Mouse (Mus musculus) midbrain, embryonic 10.5 days (tissue): ENCODE results near the gene Lrfn1. TPM values are rescaled to one million over a fixed set of nuclear protein-coding genes. Genes with fewer than 3 reads are reported as not detected.

Experiments
- DNase-seq: peaks from one replicate; pipeline ENCODE4 v3.0.0-alpha.2; 2017; ENCODE audit warnings: low spot score
- H3K27ac ChIP-seq: fragments of 300-500 bp; sonication (generic); replicated peaks from 2 replicates; pipeline ENCODE4 v1.5.1; 2016; ENCODE audit warnings: mild to moderate bottlenecking
- H3K27me3 ChIP-seq: fragments of 300-500 bp; sonication (generic); 2 replicates; pipeline ENCODE4 v1.6.1; 2016; ENCODE audit warnings: low read depth, mild to moderate bottlenecking; ENCODE audit not compliant: poor library complexity, severe bottlenecking
- H3K36me3 ChIP-seq: fragments of 300-500 bp; sonication (generic); 2 replicates; pipeline ENCODE4 v1.6.1; 2016; ENCODE audit warnings: mild to moderate bottlenecking, moderate library complexity
- H3K4me1 ChIP-seq: fragments of 300-500 bp; sonication (generic); 2 replicates; pipeline ENCODE4 v1.6.1; 2016
- H3K4me3 ChIP-seq: fragments of 300-500 bp; sonication (generic); 2 replicates; pipeline ENCODE4 v1.5.1; 2016; ENCODE audit warnings: mild to moderate bottlenecking, moderate library complexity
- H3K9me3 ChIP-seq: fragments of 300-500 bp; sonication (generic); replicated peaks from 2 replicates; pipeline ENCODE4 v1.6.1; 2016; ENCODE audit warnings: mild to moderate bottlenecking
- WGBS: fragments of 180-500 bp; shearing (Covaris S2); methylation state at CpG from one replicate; pipeline ENCODE4 v1.1.7; 2016; 5-methylcytosine and 5-hydroxymethylcytosine counted together
- polyA plus RNA-seq: library from polyadenylated mRNA; unstranded; fragments of >200 nt; fragmentation: Nextera tagmentation; extraction: Ambion mirVana; gene quantifications from 2 replicates; pipeline ENCODE4 v1.2.1, GENCODE M21; 2016

Lrfn1 gene
- 3.6 and 3.7 TPM in 2 replicates for polyA plus RNA-seq

DNA sequence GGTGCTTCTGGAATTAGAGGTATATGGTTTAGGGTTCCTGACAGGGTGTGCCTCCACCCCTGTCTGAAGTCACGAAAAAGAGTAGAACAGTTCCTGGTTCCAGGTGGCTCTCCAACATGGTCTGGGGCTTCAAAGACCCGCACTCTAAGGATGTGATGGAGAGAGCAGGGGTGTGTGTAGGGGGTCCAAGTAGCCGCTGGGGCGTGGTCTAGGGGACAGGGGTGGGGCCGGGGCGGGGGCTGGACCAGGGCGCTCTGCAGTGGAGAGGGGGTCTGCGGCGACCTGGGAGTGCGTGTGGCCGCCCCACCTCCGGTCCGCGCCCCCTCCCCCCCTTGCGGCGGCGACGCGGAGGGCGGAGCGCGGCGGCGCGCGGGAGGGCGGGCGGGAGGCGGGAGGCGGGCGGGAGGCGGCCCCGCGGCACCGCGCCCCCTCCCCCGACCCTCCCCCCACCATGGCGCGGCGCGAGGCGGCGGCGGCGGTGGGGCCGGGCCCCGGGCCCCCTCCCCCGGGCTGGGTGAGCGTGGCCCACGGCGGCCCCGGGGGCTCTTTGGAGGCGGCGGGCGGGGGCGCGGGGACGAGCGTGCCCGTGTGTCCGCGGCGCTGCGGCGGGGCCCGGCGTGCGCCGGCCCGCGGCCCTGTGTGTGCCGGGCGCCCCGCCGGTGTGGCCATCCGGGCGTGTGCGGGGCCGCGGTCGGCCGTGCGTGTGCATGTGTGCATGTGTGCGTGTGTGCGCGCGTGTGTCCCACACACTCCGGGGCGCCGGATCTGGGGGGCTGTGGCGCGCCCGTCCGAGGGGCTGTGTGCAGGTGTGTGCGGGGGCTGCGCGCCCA, at the start of gene Lrfn1:
Lrfn1 (plus strand) TSS at position 450 of the 830 bp plus-strand sequence.
- Histone ChIP-seq H3K27ac (peak within 1 kb of the TSS; percentile 89), H3K27me3 (no peaks in the 10 kb centered on the region), H3K4me3 (peak within 1 kb of the TSS; percentile 95), H3K4me1 (peaks cover 33% of the 10 kb centered on the region), H3K9me3 (no peaks in the 10 kb centered on the region), H3K36me3 (peaks cover 26% of the 10 kb centered on the region)
- 6% methylated on average over 55 of the region's 97 CpGs for WGBS
- DNase-seq = peak; percentile 53

DNA sequence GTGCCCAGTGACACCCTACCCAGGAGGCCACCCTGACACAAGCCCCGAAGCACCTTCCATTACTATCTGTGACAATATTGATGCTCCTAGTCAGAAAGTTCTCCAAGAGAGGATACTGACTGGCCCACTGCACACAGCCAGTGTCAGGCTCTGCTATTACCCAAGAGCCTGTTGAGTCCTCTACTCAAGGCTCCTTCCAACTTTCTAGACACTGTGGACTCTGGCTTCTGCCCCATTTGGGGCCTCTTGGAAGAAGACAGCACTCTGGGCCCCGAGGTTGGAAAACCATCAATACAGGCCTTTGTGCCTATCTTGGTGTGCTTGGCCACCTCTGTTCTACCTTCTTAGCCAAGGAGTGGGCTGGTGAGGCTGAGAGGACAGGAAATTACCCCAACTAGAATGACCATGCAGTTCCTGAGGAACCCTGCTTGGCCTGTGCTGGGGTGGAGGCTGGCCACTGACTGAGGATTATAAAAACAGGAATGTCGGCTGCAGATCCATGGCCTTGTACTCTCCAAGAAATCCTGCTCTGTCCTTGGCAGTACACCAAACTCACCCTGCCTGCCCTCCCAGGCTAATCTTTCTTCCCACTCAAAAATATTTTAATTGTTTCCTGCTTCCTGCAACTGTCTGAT, 40.8 kb upstream of the Lrfn1 start:
- Histone ChIP-seq H3K4me3 (no peak overlapping the region), H3K27ac (no peak overlapping the region), H3K27me3 (no peaks in the 10 kb centered on the region), H3K4me1 (no peaks in the 10 kb centered on the region), H3K36me3 (peaks cover 99% of the 10 kb centered on the region), H3K9me3 (no peaks in the 10 kb centered on the region)
- DNase-seq = no peak
- WGBS = 92% methylated on average over 3 of the region's 3 CpGs

DNA sequence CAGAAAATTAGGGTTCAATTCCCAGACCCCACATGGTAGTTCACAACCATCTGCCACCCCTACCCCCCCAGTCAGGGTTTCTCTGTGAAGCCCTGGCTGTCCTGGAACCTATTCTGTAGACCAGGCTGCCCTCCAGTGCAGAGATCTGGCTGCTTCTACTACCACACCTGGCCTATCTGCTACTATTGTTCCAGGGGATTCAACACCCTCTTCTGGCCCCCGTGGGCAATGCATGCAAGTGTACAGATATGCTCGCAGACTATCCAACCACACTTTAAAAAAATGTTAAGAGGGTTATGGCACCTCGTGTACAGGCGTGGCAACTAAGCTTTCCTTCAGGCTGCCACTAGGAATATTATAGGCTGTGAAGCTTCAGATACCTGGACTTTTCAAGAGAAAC, 39.0 kb upstream of the Lrfn1 start:
- Histone ChIP-seq H3K9me3 (no peaks in the 10 kb centered on the region), H3K4me3 (no peak overlapping the region), H3K27me3 (no peaks in the 10 kb centered on the region), H3K27ac (no peak overlapping the region), H3K4me1 (no peaks in the 10 kb centered on the region), H3K36me3 (peaks cover 99% of the 10 kb centered on the region)
- 92% methylated on average over 4 of the region's 4 CpGs for WGBS
- DNase-seq = no peak

DNA sequence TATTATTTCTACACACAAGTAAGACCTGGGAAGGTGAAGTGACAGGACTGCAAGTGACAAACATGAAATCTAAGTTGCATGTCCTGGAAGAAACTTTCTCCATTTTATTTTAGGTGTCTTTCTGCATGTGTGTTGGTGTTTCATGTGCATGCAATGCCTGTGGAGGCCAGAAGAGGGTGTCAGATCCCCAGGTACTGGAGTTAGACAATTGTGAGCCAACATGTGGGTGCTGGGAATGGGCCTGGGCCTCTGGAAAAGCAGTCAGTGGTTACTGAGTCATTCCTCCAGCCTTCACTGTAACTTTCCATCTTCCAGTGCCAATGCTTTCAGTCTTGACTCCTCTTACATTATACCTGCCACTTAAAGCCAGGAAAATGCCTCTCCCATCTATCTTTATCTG, 34.4 kb upstream of the Lrfn1 start:
- H3K4me1 ChIP-seq = no peaks in the 10 kb centered on the region
- no peak overlapping the region for H3K27ac ChIP-seq
- no peaks in the 10 kb centered on the region for H3K9me3 ChIP-seq
- no peaks in the 10 kb centered on the region for H3K27me3 ChIP-seq
- no peak for DNase-seq
- peaks cover 100% of the 10 kb centered on the region for H3K36me3 ChIP-seq
- H3K4me3 ChIP-seq = no peak overlapping the region

DNA sequence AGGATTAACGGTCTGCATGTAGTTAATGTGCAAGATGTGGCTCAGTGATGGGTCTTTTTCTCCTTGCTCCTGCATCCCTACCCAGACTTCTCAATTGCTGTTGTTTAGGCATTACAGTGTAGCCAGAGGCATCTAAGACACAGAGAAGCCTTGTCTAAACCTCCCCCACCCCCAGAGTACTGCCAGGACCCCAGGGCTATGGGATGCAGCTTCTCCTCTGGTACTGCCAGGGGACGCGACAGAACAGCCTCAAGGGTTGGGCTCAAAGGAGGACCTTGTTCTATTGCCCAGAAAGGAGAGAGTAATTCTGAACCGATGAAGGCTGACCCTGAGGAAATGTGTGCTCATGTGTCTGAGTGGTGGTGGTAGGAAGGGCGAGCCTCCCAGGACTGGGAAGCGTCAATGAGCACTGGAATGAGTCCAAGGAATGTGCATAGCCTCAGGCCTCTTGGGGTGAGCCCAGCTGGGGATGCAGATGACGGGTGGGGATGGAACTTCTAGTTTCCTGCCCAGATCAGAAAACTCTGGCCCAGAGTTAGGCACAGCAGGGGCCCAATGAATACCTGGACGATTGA, 33.6 kb upstream of the Lrfn1 start:
- H3K4me3 ChIP-seq = no peak overlapping the region
- WGBS = 91% methylated on average over 8 of the region's 8 CpGs
- H3K27ac ChIP-seq = no peak overlapping the region
- no peak for DNase-seq
- no peaks in the 10 kb centered on the region for H3K27me3 ChIP-seq
- peaks cover 100% of the 10 kb centered on the region for H3K36me3 ChIP-seq
- H3K9me3 ChIP-seq = no peaks in the 10 kb centered on the region
- H3K4me1 ChIP-seq = no peaks in the 10 kb centered on the region

DNA sequence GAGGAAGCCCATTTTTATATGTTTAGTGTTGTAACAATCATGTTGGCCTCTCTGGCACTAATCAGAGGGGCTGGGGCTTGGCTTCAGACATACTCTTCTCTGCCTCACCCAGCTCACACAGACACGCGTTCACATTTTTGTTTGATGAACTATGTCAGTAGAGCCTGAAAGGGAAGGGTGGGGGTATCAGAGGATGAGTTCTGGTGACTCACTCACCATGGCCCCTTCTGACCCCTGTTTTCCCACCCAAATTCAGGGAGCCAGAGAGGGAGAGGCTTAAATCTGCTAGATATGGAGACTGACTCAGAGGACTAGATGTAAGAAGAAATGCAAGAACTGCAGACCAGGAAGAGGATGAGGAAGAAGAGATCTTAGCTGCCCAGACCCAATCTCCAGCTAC, 32.4 kb upstream of the Lrfn1 start:
- Histone ChIP-seq H3K4me3 (no peak overlapping the region), H3K36me3 (peaks cover 100% of the 10 kb centered on the region), H3K27me3 (no peaks in the 10 kb centered on the region), H3K4me1 (no peaks in the 10 kb centered on the region), H3K9me3 (no peaks in the 10 kb centered on the region), H3K27ac (no peak overlapping the region)
- no peak for DNase-seq
- WGBS = 99% methylated on average over 2 of the region's 2 CpGs

DNA sequence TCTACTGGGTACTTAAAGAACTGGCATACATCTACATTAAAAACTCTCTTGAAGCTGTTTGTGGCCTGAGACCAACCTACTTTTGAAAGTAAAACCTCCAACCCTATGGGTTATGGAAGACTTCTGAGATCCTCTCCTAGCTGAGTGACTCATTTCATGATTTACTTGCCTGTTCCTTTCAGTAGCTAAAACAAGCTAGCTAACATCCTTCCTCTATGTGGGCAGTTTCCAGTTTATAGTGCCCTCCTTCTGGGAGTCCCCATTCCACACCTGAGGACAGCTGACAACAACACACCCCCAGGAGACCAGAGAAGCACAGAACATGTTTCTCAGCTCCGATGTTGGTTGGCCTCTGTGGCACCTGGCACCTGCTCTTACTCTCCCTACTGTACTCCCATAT, 28.8 kb upstream of the Lrfn1 start:
- Histone ChIP-seq H3K27ac (no peak overlapping the region), H3K36me3 (peaks cover 94% of the 10 kb centered on the region), H3K4me3 (no peak overlapping the region), H3K4me1 (no peaks in the 10 kb centered on the region), H3K9me3 (no peaks in the 10 kb centered on the region), H3K27me3 (no peaks in the 10 kb centered on the region)
- DNase-seq = no peak
- 93% methylated on average over 1 of the region's 1 CpGs for WGBS

DNA sequence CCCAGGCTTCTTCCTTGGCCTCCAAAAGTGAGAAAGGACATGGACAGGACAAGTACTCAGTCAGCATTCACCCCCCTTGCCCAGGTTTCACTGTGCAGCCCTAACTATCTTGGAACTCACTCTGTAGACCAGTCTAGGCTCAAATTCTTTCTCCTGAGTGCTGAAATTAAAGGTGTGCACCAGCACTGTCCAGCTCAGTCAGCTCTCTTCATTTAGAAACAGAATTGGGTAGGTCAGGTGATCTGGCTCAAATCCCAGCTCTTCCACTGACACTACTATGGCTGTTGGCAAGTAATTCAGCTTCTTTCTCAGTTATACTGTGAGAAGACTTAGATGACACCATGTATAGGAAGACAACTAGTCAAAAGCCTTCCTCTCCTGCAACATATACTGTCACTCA, 24.0 kb upstream of the Lrfn1 start:
- no peak for DNase-seq

DNA sequence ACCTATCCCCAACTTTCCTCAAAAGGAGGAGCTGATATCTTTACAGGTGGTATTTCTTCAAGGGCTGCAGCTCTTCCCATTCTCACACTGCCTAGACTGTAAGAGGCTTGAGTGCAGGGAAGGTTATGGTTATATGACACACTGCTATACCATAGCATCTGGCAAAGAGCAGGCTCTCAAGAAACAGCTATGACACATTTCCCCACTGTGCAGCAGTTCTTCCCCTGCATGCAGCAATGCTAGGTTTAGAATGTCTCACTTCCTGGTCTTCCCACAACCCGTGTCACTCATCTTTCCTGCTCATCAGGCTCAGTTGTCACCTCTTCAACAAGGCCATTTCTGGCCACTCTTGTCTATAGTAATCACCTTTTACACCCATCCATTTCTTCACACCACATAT, 21.3 kb upstream of the Lrfn1 start:
- no peak overlapping the region for H3K27ac ChIP-seq
- H3K36me3 ChIP-seq = peaks cover 69% of the 10 kb centered on the region
- H3K9me3 ChIP-seq = no peaks in the 10 kb centered on the region
- 64% methylated on average over 1 of the region's 1 CpGs for WGBS
- peaks cover 32% of the 10 kb centered on the region for H3K4me1 ChIP-seq
- no peak overlapping the region for H3K4me3 ChIP-seq
- no peak for DNase-seq
- H3K27me3 ChIP-seq = no peaks in the 10 kb centered on the region

More for the DNA sequence above, 24.0 kb upstream of the Lrfn1 start:
- Histone ChIP-seq H3K9me3 (no peaks in the 10 kb centered on the region), H3K27ac (no peak overlapping the region), H3K36me3 (peaks cover 82% of the 10 kb centered on the region), H3K4me1 (0 out of 2 replicates have a peak, but pooled peaks cover 4% of the 10 kb centered on the region), H3K4me3 (no peak overlapping the region), H3K27me3 (no peaks in the 10 kb centered on the region)

DNA sequence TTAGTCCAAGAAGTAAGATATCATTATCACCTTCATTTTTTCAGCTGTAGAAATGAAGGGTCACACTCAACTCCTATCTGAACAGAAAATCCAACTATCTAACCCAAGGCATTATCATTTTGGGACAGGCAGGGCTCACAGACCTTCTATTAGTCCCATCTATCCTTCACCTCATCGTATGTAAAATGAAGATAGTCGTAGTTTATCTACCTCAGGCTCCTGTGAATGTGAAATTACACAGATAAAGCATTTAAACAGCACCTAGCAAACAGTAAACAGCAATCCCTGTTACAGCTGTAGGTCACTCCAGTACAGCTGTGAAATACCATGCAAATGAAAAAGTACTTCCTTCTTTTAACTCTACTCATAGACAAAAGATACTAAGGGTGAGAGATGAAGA, 19.5 kb upstream of the Lrfn1 start:
- Histone ChIP-seq H3K27ac (no peak overlapping the region), H3K4me3 (no peak overlapping the region), H3K9me3 (no peaks in the 10 kb centered on the region), H3K27me3 (no peaks in the 10 kb centered on the region), H3K36me3 (peaks cover 54% of the 10 kb centered on the region), H3K4me1 (peaks cover 40% of the 10 kb centered on the region)
- DNase-seq = no peak
- WGBS = 94% methylated on average over 2 of the region's 2 CpGs

DNA sequence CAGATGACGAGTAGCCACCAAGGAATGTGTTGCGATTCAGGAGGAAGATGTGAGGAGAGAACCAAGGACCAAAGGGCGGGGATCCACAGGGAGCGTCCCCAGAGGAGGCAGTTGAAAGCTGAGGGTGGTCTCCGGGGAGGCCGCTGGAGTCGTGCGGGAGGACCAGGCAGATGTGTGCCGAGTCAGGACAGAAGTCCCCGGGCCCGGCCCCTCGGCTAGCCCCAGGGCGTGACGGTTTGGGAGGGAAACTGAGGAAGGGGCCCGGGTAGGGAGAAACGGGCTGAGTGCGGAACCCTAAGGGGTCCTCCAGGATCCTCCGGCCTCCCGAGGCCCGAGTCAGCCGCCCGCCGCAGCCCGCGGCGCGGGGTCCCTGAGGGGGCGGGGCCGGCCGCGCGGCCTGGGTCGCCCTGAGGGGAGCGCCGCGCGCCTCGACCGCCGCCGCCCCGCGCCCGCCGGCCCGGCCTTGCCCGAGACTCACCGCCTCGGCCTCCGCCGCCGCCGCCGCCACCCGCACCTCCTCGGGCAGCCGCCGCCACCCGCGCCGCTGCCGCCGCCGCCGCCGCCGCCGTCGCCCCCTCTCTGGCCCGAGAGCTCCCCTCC, 16.0 kb upstream of the Lrfn1 start:
- no peak for DNase-seq
- H3K36me3 ChIP-seq = peaks cover 31% of the 10 kb centered on the region
- H3K4me1 ChIP-seq = peaks cover 44% of the 10 kb centered on the region
- peak overlapping the region; percentile 89 for H3K27ac ChIP-seq
- 5% methylated on average over 65 of the region's 70 CpGs for WGBS
- H3K27me3 ChIP-seq = no peaks in the 10 kb centered on the region
- H3K4me3 ChIP-seq = peak overlapping the region; percentile 94
- H3K9me3 ChIP-seq = no peaks in the 10 kb centered on the region

DNA sequence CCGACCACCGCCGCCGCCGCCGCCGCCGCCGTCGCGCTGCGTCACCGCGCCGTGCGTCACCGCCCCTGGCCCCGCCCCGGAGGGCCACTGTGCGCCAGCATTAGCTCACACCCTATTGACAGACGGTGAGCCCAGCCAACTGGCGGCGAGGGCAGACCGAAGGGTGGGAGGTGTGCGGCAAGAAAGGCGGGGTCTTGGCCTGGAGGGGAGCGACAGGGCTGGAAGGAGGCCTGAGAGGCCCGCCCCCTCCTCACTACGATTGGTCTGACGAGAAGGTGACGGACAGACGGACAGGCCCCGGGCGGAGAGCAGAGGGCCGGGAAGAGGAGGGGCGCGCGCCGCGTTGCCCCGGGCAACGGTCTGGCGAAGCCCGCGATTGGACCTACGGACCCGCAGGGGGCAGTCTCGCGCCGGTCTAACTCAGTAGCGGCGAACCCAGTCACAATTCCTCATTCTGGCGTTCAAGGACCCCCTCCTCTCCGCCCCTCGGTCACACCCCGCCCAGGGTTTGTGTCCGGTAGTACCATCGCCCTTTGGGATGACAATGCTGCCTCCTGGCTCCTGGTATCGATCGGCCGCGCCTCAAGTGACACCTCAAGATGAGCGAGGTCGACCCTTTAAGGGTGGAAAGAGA, 15.4 kb upstream of the Lrfn1 start:
- peak; percentile 100 for DNase-seq
- peaks cover 25% of the 10 kb centered on the region for H3K36me3 ChIP-seq
- WGBS = under 1% methylated on average over 51 of the region's 64 CpGs
- H3K4me3 ChIP-seq = peak overlapping the region; percentile 94
- no peaks in the 10 kb centered on the region for H3K27me3 ChIP-seq
- no peaks in the 10 kb centered on the region for H3K9me3 ChIP-seq
- peaks cover 44% of the 10 kb centered on the region for H3K4me1 ChIP-seq
- H3K27ac ChIP-seq = peak overlapping the region; percentile 89
